Mouse (Mus musculus): ENCODE results near the gene Tmco1. TPM values are rescaled to one million over a fixed set of nuclear protein-coding genes. Genes with fewer than 3 reads are reported as not detected.

Gene Tmco1
- total RNA-seq, 2 experiments from 2014 or later = 102 to 104 TPM

DNA sequence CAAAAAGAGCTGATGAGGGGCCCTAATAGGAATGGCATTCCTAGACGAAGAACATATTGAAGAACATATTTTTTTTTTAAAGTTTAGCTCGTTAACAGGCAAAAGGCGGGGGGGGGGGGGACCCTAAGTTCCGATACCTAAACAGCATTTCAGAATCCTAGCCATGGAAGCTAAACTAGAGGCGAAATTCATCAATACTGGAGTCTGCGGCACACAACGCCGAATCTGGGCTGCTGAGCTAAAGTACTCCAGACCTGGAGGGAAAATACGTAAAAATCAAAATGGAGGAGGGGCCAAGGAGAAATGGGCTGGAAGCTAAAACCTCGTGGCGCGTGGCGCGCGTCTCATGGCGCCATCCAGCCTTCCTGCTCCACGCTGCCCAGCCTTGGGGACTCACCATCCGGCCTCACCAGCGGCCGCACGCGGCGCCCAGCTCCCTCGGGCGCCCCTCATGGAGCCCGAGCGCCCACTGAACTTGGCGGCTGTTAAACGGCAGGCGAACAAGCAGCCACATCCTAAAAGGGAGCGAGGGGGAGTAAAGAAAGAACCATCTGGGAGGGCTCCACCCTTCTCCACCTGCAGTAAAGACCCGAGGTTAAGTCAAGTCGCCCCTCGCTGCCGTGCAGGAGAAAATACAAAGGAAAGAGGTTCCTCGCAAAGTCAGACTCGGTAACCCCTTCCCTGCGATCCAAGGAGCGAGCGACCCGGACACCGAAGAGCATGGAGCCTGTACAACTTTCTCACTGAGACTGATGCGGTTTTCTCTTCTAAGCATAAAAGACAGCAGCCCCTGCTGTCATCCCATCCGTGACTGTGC lies 24.5 kb upstream of the Tmco1 start:
- peak in 1 of 2 experiments; percentile 20 for DNase-seq (ENCODE audit: low spot score in 2 of 2)

- DNase-seq (ENCODE audit: low spot score in 2 of 2) = peak; percentile 35 to 40
Measured at GRCm38 (mm10) chr1:167284258-167284836, 23.8 kb upstream of the Tmco1 start.

DNA sequence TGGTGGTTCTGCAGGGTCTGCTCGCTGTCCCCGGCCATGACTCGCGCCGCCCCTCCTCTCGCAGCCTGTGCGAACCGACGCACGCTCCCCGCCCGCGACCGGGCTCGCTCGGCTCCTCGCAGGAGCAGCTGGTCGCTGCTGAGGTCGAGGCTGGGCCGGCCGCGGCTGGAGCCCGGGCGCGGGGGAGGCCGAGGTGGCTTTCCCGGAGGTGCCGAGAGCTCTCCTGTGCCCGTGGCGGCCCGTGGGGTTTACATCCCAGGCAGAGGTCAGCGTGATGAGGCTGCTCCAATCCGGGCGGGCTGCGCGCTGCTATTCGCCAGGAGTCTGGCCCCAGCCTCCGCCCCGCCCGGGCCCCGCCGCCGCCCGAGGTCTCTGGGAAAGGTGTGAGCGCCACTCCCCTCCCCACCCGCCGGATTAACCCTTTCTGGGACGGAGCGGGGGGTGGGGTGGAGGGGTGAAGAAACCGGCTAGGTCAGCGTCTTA lies 23.3 kb upstream of the Tmco1 start:
- peak; percentile 64 to 79 for DNase-seq (ENCODE audit: low spot score in 2 of 2)

GRCm38 (mm10) chr1:167285320-167285355 lies 23.0 kb upstream of the Tmco1 start, which contains the start of gene Uck2:
TSS of gene Uck2 (minus strand) at chr1:167285320.
- DNase-seq (ENCODE audit: low spot score in 2 of 2) = no peak

- no peak for DNase-seq (ENCODE audit: low spot score in 2 of 2)
Measured at GRCm38 (mm10) chr1:167285356-167285755, 22.8 kb upstream of the Tmco1 start.

- no peak for DNase-seq (ENCODE audit: low spot score in 2 of 2)
Measured at GRCm38 (mm10) chr1:167287156-167287555, 21.0 kb upstream of the Tmco1 start.

- no peak for DNase-seq (ENCODE audit: low spot score in 2 of 2)
Measured at GRCm38 (mm10) chr1:167288665-167289538, 19.3 kb upstream of the Tmco1 start.

DNA sequence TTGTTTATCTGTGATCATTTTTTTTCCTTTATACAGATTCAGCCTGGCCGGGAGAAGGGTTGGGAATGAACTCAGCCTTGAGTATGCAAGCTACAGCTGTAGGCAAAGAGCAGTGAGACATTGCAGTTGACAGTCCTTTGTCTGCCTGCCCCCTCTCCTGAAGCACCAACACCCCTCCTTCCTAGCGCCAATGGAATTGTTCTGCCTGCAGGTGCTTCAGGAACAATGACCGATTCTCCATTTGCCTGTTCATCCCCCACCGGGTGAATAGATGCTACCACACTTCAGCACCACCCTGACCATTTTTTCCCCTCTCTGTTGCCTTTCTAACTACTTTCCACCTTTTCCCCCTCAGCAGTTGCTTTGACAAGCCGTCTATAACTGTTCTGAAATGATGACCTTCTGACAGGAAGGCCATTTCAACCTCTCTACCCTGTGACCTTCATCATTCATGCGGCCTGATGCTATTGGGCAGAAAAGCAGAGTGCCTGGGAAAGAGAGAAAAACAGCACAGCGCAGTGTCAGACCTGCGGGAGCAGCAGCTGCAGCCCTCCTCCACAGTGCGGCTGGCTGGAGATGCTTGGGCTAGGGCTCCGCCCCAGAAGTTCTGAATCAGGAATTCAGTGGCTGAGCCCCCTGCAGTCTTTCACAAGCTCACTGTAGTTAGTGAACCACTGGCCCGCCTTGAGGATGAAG lies 18.5 kb upstream of the Tmco1 start:
- no peak for DNase-seq (ENCODE audit: low spot score in 2 of 2)

- DNase-seq (ENCODE audit: low spot score in 2 of 2) = no peak
Measured at GRCm38 (mm10) chr1:167290263-167290592, 17.9 kb upstream of the Tmco1 start.

DNA sequence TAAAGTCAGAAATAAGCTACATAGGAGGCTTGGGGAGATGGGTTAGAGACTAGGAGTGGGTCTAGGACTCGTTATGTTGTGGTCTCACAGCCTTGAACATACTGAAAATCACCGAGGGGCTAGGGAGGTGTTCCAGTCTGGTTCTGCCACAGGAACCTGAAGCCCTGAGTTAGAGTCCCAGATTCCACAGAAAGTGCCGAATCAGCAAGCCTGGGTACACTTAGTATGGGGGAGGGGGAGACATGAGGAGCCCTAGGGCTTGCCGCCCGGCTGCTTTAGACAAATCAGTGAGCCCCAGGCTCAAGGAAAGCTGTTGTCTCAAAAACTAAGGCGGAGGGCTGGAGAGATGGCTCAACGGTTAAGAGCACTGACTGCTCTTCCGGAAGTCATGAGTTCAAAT lies 16.6 kb upstream of the Tmco1 start:
- DNase-seq (ENCODE audit: low spot score in 2 of 2) = no peak

GRCm38 (mm10) chr1:167292447-167292846 lies 15.7 kb upstream of the Tmco1 start:
- no peak for DNase-seq (ENCODE audit: low spot score in 2 of 2)

GRCm38 (mm10) chr1:167295679-167296402 lies 12.3 kb upstream of the Tmco1 start:
- no peak for DNase-seq (ENCODE audit: low spot score in 2 of 2)

DNA sequence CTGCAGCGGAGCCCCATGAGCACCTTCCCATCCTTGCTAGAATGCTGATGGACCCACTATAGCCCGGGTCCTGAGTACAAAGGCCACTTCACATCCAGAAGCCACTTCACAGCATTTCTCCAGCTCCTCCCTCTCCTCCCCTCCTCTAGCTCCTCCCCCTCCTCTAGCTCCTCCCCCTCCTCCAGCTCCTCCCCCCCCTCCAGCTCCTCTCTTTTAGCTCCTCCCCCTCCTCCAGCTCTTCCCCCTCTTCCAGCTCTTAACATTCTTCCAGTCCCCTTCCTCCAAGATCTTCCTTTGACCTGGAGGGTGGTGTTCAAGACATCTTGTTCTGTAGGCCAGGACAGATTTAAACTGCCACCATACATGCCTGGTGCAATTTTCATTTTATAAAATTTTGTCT lies 8.1 kb upstream of the Tmco1 start:
- DNase-seq (ENCODE audit: low spot score in 2 of 2) = no peak

DNA sequence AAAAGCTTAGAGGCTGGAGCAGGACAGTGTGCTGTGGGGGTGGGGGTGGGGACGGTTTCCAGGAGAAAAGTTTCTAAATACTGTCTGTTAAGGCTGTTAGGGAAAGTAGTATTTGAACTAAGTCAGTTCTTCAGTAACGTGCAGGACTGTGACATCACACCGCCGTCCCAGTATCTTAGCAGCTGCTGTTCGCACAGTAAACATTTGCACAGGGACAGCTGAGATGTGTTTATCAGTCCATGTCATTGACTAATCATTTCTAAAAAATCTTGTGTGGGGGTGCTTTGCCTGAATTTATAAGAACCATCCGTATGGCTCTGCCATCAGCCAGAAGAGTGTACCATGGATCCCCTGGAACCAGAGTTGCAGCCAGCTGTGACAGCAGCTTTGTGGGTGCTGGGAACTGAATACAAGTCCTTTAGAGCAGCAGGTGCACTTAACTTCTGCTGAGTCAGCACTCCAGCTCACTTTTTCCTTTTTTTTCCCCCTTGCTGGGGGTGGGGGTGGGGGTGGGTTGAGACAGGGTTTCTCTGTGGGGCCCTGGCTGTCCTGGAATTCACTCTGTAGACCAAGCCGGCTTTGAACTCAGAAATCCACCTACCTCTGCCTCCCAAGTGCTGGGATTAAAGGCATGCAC lies 2.6 kb upstream of the Tmco1 start:
- no peak for DNase-seq (ENCODE audit: low spot score in 2 of 2)

GRCm38 (mm10) chr1:167306451-167307240 lies 1.5 kb upstream of the Tmco1 start:
- DNase-seq (ENCODE audit: low spot score in 2 of 2) = peak; percentile 42 to 50

DNA sequence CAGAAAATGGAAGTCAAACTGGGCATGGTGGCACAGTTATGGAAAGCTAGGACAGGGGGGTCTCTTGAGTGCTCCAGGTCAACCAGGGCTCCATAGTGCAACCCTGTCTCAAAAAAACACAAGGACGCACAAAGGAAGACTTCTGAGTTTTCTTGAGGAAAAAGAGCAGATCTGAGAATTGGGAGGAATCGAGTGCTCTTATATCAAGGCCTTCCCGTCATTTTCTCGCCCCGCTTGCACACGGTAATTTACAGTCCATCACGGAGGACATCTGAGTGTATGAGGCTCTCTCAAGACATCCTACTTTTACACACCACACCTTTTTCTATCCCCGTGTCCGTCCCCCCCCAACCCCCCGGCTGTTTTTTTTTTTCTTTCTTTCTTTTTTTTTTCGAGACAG lies 504 bp upstream of the Tmco1 start:
- DNase-seq (ENCODE audit: low spot score in 2 of 2) = no peak

- no peak for DNase-seq (ENCODE audit: low spot score in 2 of 2)
Measured at GRCm38 (mm10) chr1:167312367-167312766, 4.2 kb downstream of the Tmco1 start.

GRCm38 (mm10) chr1:167313220-167313619 lies 5.0 kb downstream of the Tmco1 start:
- no peak for DNase-seq (ENCODE audit: low spot score in 2 of 2)

DNA sequence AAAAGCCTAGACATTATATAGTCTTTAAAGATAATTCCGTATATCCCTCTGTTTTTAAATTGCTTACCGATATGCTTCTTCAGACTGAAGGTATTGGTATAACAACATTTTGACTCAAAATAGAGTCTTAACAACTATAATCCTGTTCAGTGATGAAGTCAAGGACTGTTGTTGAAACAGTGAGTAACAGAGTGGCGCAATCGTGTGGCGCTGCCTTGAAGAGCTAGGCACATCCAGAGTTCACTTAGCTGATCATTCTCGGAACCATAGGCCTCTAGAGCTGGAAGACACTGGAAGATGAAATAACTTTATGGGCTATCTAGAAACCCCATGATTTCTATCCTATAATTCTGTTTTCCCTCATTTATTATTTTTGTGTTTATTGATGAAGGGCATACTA lies 13.5 kb downstream of the Tmco1 start:
- no peak for DNase-seq (ENCODE audit: low spot score in 2 of 2)

DNA sequence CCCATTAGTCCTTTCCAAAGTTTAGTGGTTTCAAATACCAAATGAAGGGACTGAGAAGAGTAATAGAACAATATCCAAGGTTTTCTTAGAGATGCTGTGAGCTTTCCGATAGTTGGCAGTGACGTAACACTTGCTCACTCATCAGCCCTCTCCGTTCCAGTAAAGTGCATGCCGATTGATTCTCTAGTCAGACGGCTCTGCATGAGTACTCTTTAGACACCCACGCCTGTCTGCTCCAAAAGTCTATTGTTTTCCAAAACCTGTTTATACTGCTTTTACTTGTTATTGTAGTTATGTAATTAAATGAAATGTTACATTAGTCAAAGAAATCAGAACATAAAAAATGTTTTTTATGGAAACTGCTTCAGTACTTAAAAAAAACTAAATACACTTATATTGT lies 20.6 kb downstream of the Tmco1 start:
- no peak for DNase-seq (ENCODE audit: low spot score in 2 of 2)
